Mouse (Mus musculus): ENCODE results near the gene Stxbp3.

DNA sequence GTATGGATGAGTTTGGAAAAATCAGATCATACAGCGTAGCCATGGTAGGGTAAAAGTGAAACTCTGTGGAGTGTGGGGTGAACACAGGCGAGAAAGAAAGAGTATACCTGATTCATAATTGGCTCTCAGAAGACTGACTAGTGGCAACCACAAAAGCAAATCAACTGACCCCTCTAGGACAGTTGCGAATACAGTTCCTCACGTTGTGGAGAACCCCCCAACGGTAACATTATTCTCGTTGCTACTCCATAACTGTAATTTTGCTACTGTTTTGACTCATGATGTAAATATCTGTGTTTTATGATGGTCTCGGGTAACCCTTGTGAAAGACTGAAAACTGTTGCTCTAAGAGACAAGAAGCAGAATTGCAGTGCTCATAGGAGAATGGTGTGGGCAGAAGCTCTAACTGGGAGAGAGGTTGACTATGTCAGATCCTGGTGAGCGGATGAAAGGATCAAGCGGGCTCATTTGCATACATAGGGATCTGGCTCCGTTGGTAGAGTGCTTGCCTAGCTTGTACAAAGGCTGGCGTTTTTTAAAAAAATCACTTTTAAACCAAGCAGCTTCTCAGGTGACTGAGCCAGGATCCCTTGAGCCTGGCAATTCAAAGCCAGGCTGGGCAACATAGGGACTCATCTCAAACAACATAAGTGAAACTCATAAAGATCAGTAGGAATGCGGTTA, 46.8 kb upstream of the Stxbp3 start:
- TF ChIP-seq CTCF (IDR thresholded peaks at IDR 0.05; ENCODE audit: extremely low read depth, insufficient read depth, insufficient read length, insufficient replicate concordance) = no peak
- no peak for TF ChIP-seq POLR2A (IDR thresholded peaks at IDR 0.05; ENCODE audit: low read depth, low read length)

Data from spleen, adult 2 months (tissue).